Mouse (Mus musculus): ENCODE measurements around the gene R3hcc1l.

DNA sequence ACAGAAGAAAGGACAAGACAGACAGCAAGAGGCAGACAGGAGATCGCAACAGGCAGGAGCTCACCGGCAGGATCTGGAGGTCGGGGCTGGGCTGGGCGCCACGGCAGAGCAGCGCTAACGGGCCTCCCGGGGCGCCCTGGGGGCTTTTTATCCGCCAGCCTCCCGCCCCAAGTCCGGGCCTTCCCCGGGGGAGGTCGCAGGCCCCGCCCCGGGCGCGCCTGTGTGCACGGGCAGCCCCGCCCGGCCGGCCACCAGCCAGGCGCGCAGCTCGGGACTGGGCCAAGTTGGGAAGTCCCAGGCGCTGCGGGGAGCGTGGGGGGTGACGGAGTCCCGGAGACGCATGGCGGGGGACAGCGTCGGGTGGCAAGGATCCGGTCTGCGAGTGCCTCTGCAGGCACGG is 94.1 kb downstream of the R3hcc1l start, which contains the start of gene Loxl4:
- TF ChIP-seq CTCF (IDR thresholded peaks at IDR 0.05; ENCODE audit: borderline replicate concordance, insufficient read depth, low read depth, low read length) = no peak
- no peak for TF ChIP-seq POLR2A (IDR thresholded peaks at IDR 0.05; ENCODE audit: borderline replicate concordance, insufficient read depth, low read length)
